Mouse (Mus musculus) limb, embryonic 15.5 days (tissue): ENCODE measurements around the gene Myh6. TPM values are rescaled to one million over a fixed set of nuclear protein-coding genes. Genes with fewer than 3 reads are reported as not detected.
A peak's percentile ranks its signal among the peaks of the same experiment; 100 is the strongest.

ENCODE experiments used
- ATAC-seq: fragments of 200-750 bp; cut with Nextera tagmentation; 2 replicates; pipeline ENCODE4 v1.8.0; 2017; ENCODE audit warnings: low read depth, moderate TSS enrichment; ENCODE audit not compliant: insufficient number of reproducible peaks, low FRiP score, low TSS enrichment
- H3K27ac ChIP-seq: fragments of 300-500 bp; sonication (generic); 2 replicates; pipeline ENCODE4 v1.5.1; 2015; ENCODE audit warnings: moderate library complexity, mild to moderate bottlenecking, inconsistent platforms
- H3K27me3 ChIP-seq: fragments of 300-500 bp; sonication (generic); 2 replicates; pipeline ENCODE4 v1.6.1; 2015; ENCODE audit warnings: inconsistent platforms
- H3K36me3 ChIP-seq: fragments of 300-500 bp; sonication (generic); 2 replicates; pipeline ENCODE4 v1.6.1; 2015; ENCODE audit warnings: inconsistent platforms
- H3K4me1 ChIP-seq: fragments of 300-500 bp; sonication (generic); 2 replicates; pipeline ENCODE4 v1.6.1; 2015; ENCODE audit warnings: inconsistent platforms
- H3K4me2 ChIP-seq: fragments of 300-500 bp; sonication (generic); 2 replicates; pipeline ENCODE4 v1.6.1; 2015; ENCODE audit warnings: mild to moderate bottlenecking, inconsistent platforms
- H3K4me3 ChIP-seq: fragments of 300-500 bp; sonication (generic); 2 replicates; pipeline ENCODE4 v1.5.1; 2015; ENCODE audit warnings: mild to moderate bottlenecking, inconsistent platforms
- H3K9ac ChIP-seq: fragments of 300-500 bp; sonication (generic); 2 replicates; pipeline ENCODE4 v1.6.1; 2015; ENCODE audit warnings: inconsistent platforms
- H3K9me3 ChIP-seq: fragments of 300-500 bp; sonication (generic); 2 replicates; pipeline ENCODE4 v1.6.1; 2016; ENCODE audit warnings: inconsistent platforms
- WGBS: fragments of 180-500 bp; shearing (Covaris S2); methylation state at CpG from one replicate; pipeline ENCODE4 v1.1.7; 2015; 5-methylcytosine and 5-hydroxymethylcytosine counted together
- polyA plus RNA-seq: library from polyadenylated mRNA; unstranded; fragments of >200 nt; fragmentation: Nextera tagmentation; extraction: Ambion mirVana; gene quantifications from 2 replicates; pipeline ENCODE4 v1.2.1, GENCODE M21; 2015

The Myh6 gene
- polyA plus RNA-seq, 1 experiment from 2014 or later = 2.6 TPM

DNA sequence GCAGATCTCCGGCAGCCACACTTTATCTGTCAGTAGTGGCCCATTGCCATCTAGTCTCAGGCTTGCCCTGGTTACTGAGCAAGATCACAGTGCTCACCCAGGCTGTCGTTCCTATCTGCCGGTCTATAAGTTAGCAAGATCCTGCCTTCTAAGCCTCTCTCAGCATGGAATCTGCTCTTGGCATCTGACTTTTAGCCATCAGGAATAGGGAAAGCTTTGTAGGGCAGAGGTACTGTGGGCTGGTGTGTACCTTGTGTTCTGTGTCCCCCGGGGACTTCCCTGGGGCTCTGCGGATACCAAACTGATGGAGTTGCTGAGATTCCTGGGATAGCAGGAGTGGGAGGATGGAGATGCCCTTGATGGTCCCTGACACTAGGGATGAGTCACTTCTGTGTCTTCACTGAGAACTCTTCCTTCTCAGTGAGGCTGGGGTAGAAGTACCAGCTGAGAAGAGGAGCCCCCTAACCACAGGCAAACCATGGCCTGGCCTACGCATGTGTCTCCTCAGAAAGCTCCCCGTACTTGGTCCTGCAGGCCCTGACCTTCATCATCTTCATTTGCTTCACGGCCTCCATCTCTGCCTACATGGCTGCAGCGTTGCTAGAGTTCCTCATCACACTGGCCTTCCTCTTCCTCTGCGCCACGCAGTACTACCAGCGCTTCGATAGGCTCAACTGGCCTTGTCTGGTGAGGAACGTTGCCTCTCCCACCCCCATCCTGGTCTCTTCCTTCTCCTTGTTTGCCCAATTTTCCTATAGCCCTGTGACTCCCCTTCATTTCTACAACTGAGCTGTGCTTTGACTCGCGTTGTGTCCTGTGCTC is 29.2 kb downstream of the Myh6 start:
- H3K36me3 ChIP-seq = no peaks in the 10 kb centered on the region
- 0 out of 2 replicates have a peak overlapping the region, but pooled peaks have one; percentile 12 for H3K4me2 ChIP-seq
- H3K9me3 ChIP-seq = no peaks in the 10 kb centered on the region
- H3K9ac ChIP-seq = no peak overlapping the region
- H3K4me1 ChIP-seq = peaks cover 28% of the 10 kb centered on the region
- 83% methylated on average over 16 of the region's 16 CpGs for WGBS
- peak overlapping the region; percentile 3; the same call in 1 of the 2 replicates for H3K27ac ChIP-seq
- no peak for ATAC-seq
- no peak overlapping the region for H3K4me3 ChIP-seq
- no peaks in the 10 kb centered on the region for H3K27me3 ChIP-seq

GRCm38 (mm10) chr14:54936831-54937160 is 29.9 kb downstream of the Myh6 start:
- peak overlapping the region; percentile 87 for H3K27ac ChIP-seq
- H3K4me2 ChIP-seq = peak overlapping the region; percentile 15; the same call in 1 of the 2 replicates
- H3K27me3 ChIP-seq = no peaks in the 10 kb centered on the region
- H3K4me3 ChIP-seq = peak overlapping the region; percentile 13
- ATAC-seq = no peak
- 38% methylated on average over 6 of the region's 6 CpGs for WGBS
- H3K4me1 ChIP-seq = peaks cover 29% of the 10 kb centered on the region
- no peaks in the 10 kb centered on the region for H3K36me3 ChIP-seq
- no peaks in the 10 kb centered on the region for H3K9me3 ChIP-seq
- no peak overlapping the region for H3K9ac ChIP-seq

DNA sequence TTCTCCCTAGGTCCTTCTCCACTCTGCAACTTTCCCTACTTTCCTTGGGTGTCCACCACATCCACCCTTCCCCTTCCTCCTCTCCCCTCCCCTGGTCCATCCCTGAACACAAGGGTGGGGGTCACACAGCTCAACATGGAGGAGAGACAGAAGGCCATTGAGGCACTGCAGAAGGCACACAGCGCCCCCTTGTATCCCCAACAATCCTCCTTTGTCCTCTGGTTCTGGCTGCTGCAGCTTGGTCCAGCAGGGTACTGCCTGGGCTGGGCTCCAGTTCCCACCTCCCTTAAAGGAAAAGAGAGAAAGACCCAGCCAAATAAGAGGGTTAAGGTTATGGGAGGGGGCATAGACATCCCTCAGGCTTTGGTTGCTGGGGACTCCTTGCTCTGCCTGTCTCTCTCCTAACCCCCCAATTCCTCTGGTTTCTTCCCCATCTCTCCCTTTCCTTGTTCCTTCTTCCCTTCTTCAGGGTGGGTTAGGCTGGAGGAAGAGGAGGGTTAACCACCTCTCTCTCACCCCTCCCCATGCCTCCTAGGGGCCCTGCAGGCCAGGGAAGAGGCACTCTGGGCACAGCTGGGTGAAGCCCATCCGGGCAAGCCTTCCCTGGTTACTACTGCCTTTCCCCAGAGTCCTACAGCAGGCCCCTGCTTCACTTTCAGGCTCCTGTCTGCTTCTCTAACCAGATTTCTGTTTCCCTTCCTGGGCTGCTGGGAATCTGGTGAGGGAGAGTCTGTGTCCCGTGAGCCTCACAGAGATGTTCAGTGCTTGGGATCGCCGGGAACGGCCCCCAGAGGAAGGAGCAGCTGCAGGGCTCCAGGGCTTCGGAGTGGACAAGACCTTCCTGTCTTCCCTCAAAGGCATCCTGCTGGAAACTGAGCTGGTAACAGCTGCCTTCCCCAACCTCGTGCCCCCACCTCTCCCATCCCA is 30.6 kb downstream of the Myh6 start, which contains the start of gene Cmtm5:
TSS of gene Cmtm5 (plus strand) at position 358 of the 927 bp plus-strand sequence.
- peaks cover 29% of the 10 kb centered on the region for H3K4me1 ChIP-seq
- peak within 1 kb of the TSS; percentile 13 for H3K4me3 ChIP-seq
- peak within 1 kb of the TSS; percentile 15 for H3K4me2 ChIP-seq
- no peak within 1 kb of the TSS for H3K9ac ChIP-seq
- 24% methylated on average over 8 of the region's 8 CpGs for WGBS
- peak; percentile 57; the same call in 1 of the 2 replicates for ATAC-seq
- no peaks in the 10 kb centered on the region for H3K36me3 ChIP-seq
- H3K27me3 ChIP-seq = no peaks in the 10 kb centered on the region
- no peaks in the 10 kb centered on the region for H3K9me3 ChIP-seq
- peak within 1 kb of the TSS; percentile 87 for H3K27ac ChIP-seq

GRCm38 (mm10) chr14:54932645-54933150 is 34.0 kb downstream of the Myh6 start, which contains the start of gene Il25:
Gene Il25 (plus strand): TSS chr14:54932695.
- Histone ChIP-seq H3K4me1 (peaks cover 47% of the 10 kb centered on the region), H3K27me3 (no peaks in the 10 kb centered on the region), H3K36me3 (no peaks in the 10 kb centered on the region), H3K27ac (0 out of 2 replicates have a peak within 1 kb of the TSS, but pooled peaks have one; percentile 11), H3K4me2 (no peak within 1 kb of the TSS), H3K9ac (no peak within 1 kb of the TSS), H3K9me3 (no peaks in the 10 kb centered on the region), H3K4me3 (no peak within 1 kb of the TSS)
- ATAC-seq = no peak
- WGBS = 24% methylated on average over 6 of the region's 6 CpGs

DNA sequence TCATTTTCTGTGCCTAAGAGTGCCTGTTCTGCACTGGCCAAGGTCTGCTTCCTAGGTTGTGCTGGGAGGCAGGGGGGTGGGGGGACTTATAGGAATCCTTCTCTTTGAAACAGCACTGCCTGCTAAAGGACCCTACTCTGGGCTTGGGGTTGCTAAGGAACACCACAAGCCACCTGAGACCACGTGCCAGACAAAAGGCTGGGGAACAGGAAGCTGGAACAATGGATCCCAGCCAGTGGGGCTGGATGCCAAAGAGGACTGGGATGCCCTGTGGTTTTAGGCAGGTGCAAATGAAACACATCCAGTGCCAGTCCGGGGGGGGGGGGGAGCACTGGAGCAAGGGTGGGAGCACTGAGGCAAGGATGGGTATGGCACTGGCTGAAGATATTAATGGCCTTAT is 36.3 kb downstream of the Myh6 start:
- Histone ChIP-seq H3K36me3 (no peaks in the 10 kb centered on the region), H3K9ac (no peak overlapping the region), H3K4me1 (peaks cover 44% of the 10 kb centered on the region), H3K4me2 (no peak overlapping the region), H3K27ac (0 out of 2 replicates have a peak overlapping the region, but pooled peaks have one; percentile 27), H3K9me3 (no peaks in the 10 kb centered on the region), H3K4me3 (no peak overlapping the region), H3K27me3 (no peaks in the 10 kb centered on the region)
- 19% methylated on average over 2 of the region's 2 CpGs for WGBS
- ATAC-seq = no peak

- Histone ChIP-seq H3K36me3 (no peaks in the 10 kb centered on the region), H3K9me3 (no peaks in the 10 kb centered on the region), H3K4me3 (no peak overlapping the region), H3K4me1 (peaks cover 42% of the 10 kb centered on the region), H3K4me2 (no peak overlapping the region), H3K9ac (no peak overlapping the region), H3K27me3 (no peaks in the 10 kb centered on the region), H3K27ac (0 out of 2 replicates have a peak overlapping the region, but pooled peaks have one; percentile 27)
- 62% methylated on average over 5 of the region's 5 CpGs for WGBS
- no peak for ATAC-seq
Observed at GRCm38 (mm10) chr14:54929801-54930200, 36.9 kb downstream of the Myh6 start.

GRCm38 (mm10) chr14:54927296-54927695 is 39.4 kb downstream of the Myh6 start:
- WGBS = 10% methylated on average over 7 of the region's 7 CpGs
- H3K36me3 ChIP-seq = peaks cover 7% of the 10 kb centered on the region; the same call in 1 of the 2 replicates
- H3K27ac ChIP-seq = peak overlapping the region; percentile 100
- no peaks in the 10 kb centered on the region for H3K9me3 ChIP-seq
- peak overlapping the region; percentile 90 for H3K9ac ChIP-seq
- ATAC-seq = no peak
- H3K4me3 ChIP-seq = peak overlapping the region; percentile 63
- H3K27me3 ChIP-seq = no peaks in the 10 kb centered on the region
- H3K4me1 ChIP-seq = peaks cover 48% of the 10 kb centered on the region
- peak overlapping the region; percentile 76 for H3K4me2 ChIP-seq

- Histone ChIP-seq H3K9me3 (no peaks in the 10 kb centered on the region), H3K27me3 (no peaks in the 10 kb centered on the region), H3K4me1 (peaks cover 48% of the 10 kb centered on the region), H3K36me3 (peaks cover 14% of the 10 kb centered on the region), H3K27ac (peak overlapping the region; percentile 100), H3K4me2 (peak overlapping the region; percentile 76), H3K9ac (peak overlapping the region; percentile 90), H3K4me3 (peak overlapping the region; percentile 63)
- peak; percentile 77 for ATAC-seq
- WGBS = under 1% methylated on average over 32 of the region's 58 CpGs
Observed at GRCm38 (mm10) chr14:54926401-54927158, 40.1 kb downstream of the Myh6 start.

- H3K27me3 ChIP-seq = no peaks in the 10 kb centered on the region
- peaks cover 24% of the 10 kb centered on the region for H3K36me3 ChIP-seq
- H3K27ac ChIP-seq = peak within 1 kb of the TSS; percentile 100
- H3K4me1 ChIP-seq = peaks cover 48% of the 10 kb centered on the region
- peak within 1 kb of the TSS; percentile 90 for H3K9ac ChIP-seq
- peak within 1 kb of the TSS; percentile 63 for H3K4me3 ChIP-seq
- peak; percentile 55 for ATAC-seq
- WGBS = under 1% methylated on average over 57 of the region's 57 CpGs
- H3K9me3 ChIP-seq = no peaks in the 10 kb centered on the region
- H3K4me2 ChIP-seq = peak within 1 kb of the TSS; percentile 76
Observed at GRCm38 (mm10) chr14:54925349-54926342, 41.1 kb downstream of the Myh6 start, which contains the start of gene Efs. Gene Efs (minus strand): TSS chr14:54926126.
